Mouse (Mus musculus) small intestine, adult 2 months (tissue): ENCODE results near the gene Odf2.

Experiments used
- CTCF ChIP-seq: fragments of 200-500 bp; IDR thresholded peaks from 2 replicates; pipeline ENCODE4 v1.5.1; 2012; ENCODE audit warnings: low read depth, mild to moderate bottlenecking, control low read depth, inconsistent platforms, low read length, moderate library complexity, mixed read lengths; ENCODE audit not compliant: insufficient replicate concordance, insufficient read length; ENCODE audit errors: extremely low read depth
- POLR2A ChIP-seq: fragments of 200-500 bp; IDR thresholded peaks from 2 replicates; pipeline ENCODE4 v1.6.1; 2012; ENCODE audit warnings: low read depth, mild to moderate bottlenecking, control low read depth, inconsistent platforms, low read length, moderate library complexity

GRCm38 (mm10) chr2:29968638-29969037 is 79.6 kb downstream of the Odf2 start:
- TF ChIP-seq CTCF (no peak), POLR2A (no peak)
